Mouse (Mus musculus) adrenal gland, adult 8-10 months (tissue): ENCODE data around the gene Ebf1. TPM values are rescaled to one million over a fixed set of nuclear protein-coding genes. Genes with fewer than 3 reads are reported as not detected.

Experiments
- DNase-seq: peaks from one replicate; pipeline ENCODE4 v3.0.0; 2022
- total RNA-seq, 4 experiments: library from RNA; stranded (reverse); gene quantifications; 2 replicates each; pipeline ENCODE4 v1.2.4; 2022

Ebf1 gene
- total RNA-seq, 4 experiments from 2014 or later = 14.1 to 32.8 (median 23.1) TPM

- DNase-seq = peak; percentile 50
These were observed 358.0 kb downstream of the Ebf1 start for GRCm38 (mm10) chr11:44975151-44975550.

DNA sequence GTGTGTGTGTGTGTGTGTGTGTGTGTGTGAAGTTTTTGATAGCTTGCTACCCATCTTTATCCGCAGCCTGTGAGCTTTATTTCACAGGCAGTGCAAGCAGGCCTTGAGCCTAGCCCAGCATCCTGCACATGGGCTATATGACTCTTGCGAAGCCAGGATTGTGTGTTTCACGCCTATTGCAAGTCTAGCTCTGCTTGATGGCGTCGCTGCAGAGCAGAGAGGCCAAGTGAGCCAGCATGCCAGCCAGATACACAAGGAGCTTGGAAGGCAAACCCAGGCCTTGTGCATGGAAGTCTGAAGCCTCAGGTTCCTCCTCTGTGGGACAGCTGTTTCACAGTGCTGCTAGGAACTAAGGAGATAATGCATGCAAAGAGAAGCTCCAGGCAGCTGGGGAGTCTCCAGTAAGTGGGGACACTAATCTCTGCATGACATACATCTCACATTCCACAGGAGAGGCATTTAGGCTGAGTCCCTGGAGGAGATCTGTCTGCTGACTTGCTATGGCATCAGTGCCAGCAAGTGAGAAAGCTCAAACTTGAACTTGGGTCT, 359.2 kb downstream of the Ebf1 start:
- DNase-seq = no peak

DNA sequence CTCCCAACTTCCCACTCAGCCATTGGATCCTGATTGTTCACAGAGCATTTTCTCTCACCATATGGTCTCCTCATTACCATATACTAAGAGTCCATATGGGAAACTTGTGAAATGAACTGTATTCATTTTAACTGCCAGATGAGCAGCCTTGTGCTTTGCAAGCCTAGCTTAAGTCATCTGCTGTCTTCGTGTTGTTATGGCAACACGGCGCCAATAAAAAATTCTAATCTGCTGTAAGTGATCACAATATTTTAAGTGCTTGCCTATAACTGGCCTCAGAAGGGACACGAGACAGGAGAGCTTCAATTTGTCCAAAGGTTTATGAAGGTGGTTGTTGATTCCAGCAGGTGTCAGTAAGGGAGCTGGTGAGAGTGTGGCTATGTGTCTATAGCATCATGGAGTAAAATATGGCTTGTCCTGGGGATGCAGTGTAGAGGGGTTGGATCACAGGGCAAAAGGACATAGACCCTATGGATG, 360.8 kb downstream of the Ebf1 start:
- no peak for DNase-seq

DNA sequence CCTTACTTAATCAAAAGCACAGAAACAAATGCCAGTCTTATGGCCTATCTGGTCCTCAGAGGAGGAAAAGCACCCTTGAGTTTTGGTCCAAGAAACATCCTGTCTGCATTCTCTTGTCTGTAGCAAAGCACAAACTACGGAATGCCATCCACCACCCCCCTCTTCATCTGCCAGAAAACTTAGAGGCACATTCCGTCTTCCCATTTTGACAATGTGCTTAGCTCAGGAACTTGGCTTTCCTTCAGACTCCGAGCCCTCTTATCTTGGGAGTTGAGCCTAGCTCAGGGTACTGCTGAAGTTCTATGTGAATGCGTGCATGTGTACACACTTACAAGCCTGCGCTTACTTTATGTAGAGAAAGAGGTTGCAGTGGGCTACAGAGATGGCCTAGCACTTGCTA, 362.3 kb downstream of the Ebf1 start:
- DNase-seq = no peak

GRCm38 (mm10) chr11:44982225-44982624, 365.1 kb downstream of the Ebf1 start:
- no peak for DNase-seq

GRCm38 (mm10) chr11:44983961-44984360, 366.8 kb downstream of the Ebf1 start:
- no peak for DNase-seq

GRCm38 (mm10) chr11:44984381-44984780, 367.3 kb downstream of the Ebf1 start:
- no peak for DNase-seq

GRCm38 (mm10) chr11:44987796-44988195, 370.7 kb downstream of the Ebf1 start:
- DNase-seq = no peak

DNA sequence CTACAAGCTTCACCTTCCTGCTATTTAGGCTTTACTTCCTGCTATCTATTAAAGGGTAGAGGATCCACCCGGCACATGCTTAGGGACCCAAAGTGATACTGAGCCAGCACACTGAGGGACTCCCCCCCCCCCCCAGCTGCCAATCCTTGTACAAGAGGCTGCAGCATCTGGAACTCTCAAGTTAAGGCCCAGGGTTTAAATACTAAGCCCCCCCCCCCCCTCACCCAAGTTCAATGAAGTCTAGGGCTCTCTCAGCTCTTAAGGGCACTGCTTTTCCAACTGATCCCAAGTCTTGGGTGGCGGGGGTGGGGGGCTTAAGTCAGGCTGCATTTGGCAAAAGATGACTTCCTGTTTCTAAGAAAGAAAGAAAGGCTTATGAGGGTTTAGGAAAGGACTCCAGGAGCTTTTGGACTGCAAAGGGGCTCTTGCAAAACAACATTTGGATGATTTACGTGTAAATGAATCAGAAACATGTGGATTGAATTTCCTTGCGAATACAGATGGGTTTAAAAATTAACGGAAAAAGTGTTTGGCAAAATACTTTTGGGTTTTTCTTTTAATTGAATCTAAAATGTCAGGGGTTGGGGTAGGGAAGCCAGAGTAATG, 385.7 kb downstream of the Ebf1 start:
- no peak for DNase-seq

DNA sequence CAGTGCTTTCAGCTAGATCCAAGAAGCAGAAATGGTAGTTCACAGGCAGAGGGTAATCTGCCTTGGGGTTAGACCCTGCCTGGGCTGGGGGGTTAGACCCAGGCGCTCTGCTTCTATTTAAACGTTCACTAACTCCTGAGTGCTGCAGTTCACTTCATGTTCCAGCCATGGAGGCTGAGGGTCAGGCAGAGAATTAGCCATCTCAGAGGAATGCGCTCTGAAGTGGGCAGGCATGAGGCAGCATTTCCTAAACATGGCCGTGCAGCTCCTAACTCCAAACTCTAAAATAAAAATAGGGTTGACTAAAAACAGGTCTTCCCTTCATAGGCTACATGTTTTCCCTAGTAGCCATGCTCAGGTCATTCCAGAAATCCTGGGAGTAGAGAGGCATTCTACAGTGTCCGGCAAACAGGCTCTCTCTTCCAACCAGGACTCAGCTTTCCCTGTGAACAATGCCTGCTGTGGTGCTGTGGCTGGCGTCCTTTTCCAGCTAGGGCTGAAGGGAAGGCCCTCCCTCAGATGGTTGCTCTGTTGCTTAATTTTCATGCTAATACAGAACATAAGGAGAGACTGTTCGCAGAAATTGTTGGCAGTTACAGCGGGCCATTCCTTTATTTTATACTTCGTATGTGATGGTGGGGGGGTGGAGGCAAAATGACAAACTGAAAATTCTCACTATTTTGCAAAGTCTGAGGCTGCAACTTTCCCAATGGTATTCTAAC, 386.8 kb downstream of the Ebf1 start:
- DNase-seq = no peak

DNA sequence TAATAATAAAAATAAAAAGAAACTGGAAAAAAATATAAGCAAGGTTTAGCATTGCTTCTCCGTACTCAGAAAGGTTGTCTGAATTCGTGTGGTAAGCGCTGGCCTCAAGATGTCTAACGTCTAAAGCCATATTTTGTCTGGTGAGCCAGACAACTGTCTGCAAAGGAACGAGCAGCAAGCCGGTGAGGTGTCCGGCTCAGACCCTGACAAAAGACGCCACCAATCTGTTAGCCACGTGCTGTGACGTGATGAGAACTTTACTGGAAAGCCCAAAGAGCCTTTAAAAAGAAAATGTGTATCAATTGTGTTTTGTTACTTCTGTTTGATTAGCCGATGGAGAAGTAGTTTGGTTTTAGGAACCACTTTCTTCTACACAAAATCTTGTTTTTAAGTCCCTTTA, 390.2 kb downstream of the Ebf1 start:
- no peak for DNase-seq

DNA sequence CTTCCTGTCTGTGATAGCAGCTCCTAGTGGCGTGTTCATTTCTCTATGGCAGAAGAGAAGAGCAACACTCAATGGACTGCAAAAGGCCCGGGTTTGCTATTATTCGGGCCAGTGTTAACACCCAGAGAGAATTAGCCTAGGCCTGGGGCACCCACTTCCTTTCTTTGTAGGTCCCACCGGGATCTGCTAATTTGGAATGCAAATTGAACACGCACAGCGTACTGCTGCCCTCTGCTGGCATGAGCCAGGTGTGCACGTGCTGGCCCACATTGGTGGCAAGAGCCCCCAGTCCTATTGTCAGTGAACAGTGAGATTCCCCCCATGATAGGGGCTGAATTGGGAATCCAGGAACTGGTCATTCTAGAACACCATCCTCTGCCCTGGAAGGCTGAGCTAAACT, 391.0 kb downstream of the Ebf1 start:
- DNase-seq = peak; percentile 47

- no peak for DNase-seq
These were observed 391.6 kb downstream of the Ebf1 start for GRCm38 (mm10) chr11:45008760-45009159.

- DNase-seq = no peak
These were observed 395.0 kb downstream of the Ebf1 start for GRCm38 (mm10) chr11:45012081-45012480.

DNA sequence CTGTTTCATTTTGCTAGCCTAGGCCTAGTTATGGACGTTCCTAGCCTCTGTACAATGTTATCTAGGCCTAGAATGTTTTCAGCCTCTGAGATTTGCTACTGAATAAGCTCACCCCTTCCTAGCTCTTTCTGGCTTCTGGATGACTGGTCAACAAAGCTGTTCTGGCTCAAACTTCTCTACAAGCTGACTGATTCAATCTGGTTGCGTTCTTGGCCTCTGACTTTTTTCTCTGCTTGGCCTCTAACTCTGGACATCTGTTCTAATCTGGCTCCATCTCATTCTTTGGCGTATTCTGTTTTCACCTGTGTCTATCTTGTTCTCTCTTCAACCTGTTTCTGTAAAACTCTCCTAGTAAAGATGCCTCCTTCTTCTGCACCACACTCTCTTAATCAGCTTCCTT, 400.4 kb downstream of the Ebf1 start:
- DNase-seq = no peak

GRCm38 (mm10) chr11:45026012-45026411, 408.9 kb downstream of the Ebf1 start:
- DNase-seq = no peak

DNA sequence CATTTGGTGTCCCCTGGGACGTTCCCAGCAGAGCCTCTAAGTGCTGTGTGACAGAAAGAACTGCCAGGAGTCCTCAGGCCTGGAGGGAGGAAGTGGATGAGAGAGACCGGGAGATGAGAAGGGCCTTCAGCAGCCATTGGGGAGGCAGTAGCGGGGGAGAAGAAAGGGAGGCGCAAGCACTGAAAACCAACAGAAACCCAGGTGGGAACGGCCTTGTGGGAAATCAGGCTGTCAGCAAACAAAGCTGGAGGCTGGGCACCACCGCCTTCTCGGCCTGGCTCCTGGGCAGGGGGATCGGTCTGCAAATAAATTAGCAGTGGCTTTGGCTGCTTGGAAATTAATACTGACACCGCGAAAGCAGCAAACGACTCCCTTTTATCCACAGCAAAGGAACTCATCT, 409.6 kb downstream of the Ebf1 start:
- no peak for DNase-seq

DNA sequence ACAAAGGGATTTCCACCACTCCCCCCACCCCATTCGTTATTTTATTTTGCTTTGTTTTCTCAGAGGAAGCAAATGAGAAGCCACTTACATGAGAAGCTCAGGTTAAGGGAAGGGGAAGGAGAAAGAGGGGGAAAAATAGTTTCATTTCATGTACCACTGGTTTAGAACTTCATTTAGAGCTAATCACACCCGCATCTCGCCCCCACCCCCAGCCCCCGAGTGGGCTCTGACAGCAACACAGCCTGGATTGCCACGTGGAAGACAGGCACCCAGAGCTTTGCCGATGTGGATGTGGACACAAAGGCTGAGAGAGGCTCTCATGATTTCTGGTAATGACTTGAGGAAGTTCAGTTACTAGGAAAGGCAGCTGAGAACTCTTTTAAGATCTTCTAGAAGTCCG, 410.0 kb downstream of the Ebf1 start:
- no peak for DNase-seq

DNA sequence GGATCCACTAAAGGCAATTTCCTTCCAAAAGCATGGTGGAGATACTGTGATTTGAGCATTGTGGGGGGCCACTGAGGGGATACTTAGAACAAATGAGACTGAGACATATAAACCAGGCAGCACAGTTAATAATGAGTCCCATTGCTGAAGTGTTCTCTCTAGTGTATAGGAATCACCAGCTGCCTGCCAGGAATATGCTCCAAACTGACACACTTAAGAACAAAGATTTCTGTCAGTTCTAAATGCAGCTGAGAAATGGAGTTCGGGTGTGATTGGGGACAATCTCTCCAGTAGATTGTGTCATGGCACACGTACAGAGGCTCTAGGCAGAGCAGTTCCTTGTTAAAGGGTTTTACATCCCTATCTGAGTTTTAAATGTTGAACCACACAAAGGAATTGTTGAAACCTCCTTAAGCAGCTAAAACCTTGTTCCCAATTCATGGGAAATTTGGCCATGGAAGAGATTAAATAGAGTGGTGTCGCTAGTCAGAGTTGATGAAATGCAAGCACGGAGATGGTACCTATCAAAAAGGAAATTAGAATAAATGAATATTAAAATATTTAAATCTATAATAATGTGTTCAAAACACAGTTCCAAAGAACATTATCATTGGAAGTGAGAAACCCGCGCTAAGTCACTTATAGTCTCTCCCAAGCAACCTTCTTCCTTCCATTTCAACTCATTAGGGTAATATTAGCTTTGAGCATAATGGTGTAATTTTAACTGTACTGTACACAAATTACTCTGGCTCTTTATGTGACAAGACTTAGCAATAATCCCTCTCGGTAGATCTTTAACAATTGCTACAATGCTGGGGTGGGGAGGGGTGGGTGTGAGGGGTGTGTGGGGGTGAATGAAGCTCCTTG, 438.9 kb downstream of the Ebf1 start:
- no peak for DNase-seq
